Mouse (Mus musculus) heart, postnatal 0 days (tissue): ENCODE results near the gene Ubap2l.

Source experiments
- CTCF ChIP-seq: IDR thresholded peaks from 2 replicates; pipeline ENCODE4 v1.5.1; 2016; ENCODE audit warnings: antibody characterized with exemption, control low read depth, low read depth
- EP300 ChIP-seq: IDR thresholded peaks from 2 replicates; pipeline ENCODE4 v1.6.1; 2016; ENCODE audit warnings: antibody characterized with exemption, low read depth

GRCm38 (mm10) chr3:90064383-90064782 lies 12.0 kb upstream of the Ubap2l start:
- no peak for TF ChIP-seq CTCF
- TF ChIP-seq EP300: no peak
